Mouse (Mus musculus): ENCODE results near the gene Eif2s2. TPM values are rescaled to one million over a fixed set of nuclear protein-coding genes. Genes with fewer than 3 reads are reported as not detected.

Eif2s2 gene
- polyA plus RNA-seq, 1 experiment from 2014 or later = 183 TPM

DNA sequence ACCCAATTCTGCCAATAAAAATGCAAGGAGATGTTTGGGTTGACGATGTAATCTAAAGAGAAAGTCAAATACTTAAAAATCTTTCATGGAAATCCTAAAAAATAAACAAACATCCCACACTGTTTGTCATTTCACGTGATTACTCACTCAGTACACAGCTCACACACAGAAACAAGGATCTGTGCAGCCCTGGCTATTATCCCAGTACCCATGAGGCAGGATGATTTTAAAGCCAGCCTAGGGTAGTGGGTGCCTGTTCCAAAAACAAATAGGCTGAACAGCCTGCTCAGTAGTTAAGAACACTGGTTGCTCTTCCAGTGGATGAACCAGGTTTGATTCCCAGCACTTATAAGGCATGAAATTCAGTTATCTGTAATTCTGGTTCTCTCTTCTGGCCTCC, 16.1 kb downstream of the Eif2s2 start:
- Histone ChIP-seq H3K36me3 (replicated peaks; ENCODE audit: control insufficient read depth, insufficient read depth, low read depth, low read length) (peaks cover 3% of the 10 kb centered on the region), H3K27me3 (ENCODE audit: control insufficient read depth, insufficient read depth, low read length) (no peaks in the 10 kb centered on the region), H3K27ac (replicated peaks; ENCODE audit: low read depth, low read length) (no peak overlapping the region), H3K4me1 (ENCODE audit: control insufficient read depth, insufficient read depth, low read length) (no peaks in the 10 kb centered on the region), H3K4me3 (ENCODE audit: low read depth, low read length) (no peak overlapping the region), H3K9ac (replicated peaks; ENCODE audit: low read length) (no peak overlapping the region), H3K9me3 (replicated peaks; ENCODE audit: control insufficient read depth, low read length) (no peaks in the 10 kb centered on the region), H3K4me2 (ENCODE audit: low read depth, low read length) (no peak overlapping the region)
- 84% methylated on average over 2 of the region's 2 CpGs for WGBS
- DNase-seq (ENCODE audit: low spot score) (no peak), ATAC-seq (replicated peaks; ENCODE audit: insufficient number of reproducible peaks, low FRiP score, low TSS enrichment, low read depth) (no peak)

DNA sequence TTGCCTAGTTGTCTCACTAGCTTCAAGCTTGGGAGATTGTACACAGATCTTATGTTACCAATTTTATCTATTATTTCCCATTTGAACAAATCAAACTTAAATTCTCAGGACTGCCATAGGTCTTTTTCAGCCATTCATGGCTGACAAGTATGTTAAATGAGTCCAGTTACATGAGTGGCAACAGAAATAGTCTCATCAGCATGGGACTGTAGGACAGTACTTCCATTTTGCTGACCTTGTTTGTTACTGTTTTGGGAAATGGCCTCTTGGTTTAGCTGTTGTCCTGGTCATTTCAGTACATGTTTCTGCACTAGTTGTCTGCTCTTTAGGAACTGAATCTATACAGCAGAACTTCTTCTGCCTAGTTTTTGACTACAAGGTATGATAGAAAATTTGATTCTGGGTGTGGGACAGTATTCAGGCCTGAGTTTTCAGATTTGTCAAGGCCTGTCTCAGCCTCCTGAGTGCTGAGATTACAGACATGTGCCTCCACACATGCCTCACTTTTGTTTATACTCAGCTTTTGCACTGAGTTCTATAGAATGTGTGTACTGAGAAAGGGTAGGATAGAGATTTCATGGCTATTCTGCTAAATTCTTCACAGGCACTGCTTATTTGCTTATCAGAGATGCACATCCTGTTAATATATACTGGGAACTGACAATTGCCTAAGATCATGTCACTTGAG, 22.6 kb downstream of the Eif2s2 start:
- Histone ChIP-seq H3K4me2 (ENCODE audit: low read depth, low read length) (no peak overlapping the region), H3K9ac (replicated peaks; ENCODE audit: low read length) (no peak overlapping the region), H3K27me3 (ENCODE audit: control insufficient read depth, insufficient read depth, low read length) (no peaks in the 10 kb centered on the region), H3K36me3 (replicated peaks; ENCODE audit: control insufficient read depth, insufficient read depth, low read depth, low read length) (peaks cover 14% of the 10 kb centered on the region), H3K4me1 (ENCODE audit: control insufficient read depth, insufficient read depth, low read length) (no peaks in the 10 kb centered on the region), H3K4me3 (ENCODE audit: low read depth, low read length) (no peak overlapping the region), H3K27ac (replicated peaks; ENCODE audit: low read depth, low read length) (no peak overlapping the region), H3K9me3 (replicated peaks; ENCODE audit: control insufficient read depth, low read length) (no peaks in the 10 kb centered on the region)
- ATAC-seq (replicated peaks; ENCODE audit: insufficient number of reproducible peaks, low FRiP score, low TSS enrichment, low read depth) (no peak), DNase-seq (ENCODE audit: low spot score) (no peak)

DNA sequence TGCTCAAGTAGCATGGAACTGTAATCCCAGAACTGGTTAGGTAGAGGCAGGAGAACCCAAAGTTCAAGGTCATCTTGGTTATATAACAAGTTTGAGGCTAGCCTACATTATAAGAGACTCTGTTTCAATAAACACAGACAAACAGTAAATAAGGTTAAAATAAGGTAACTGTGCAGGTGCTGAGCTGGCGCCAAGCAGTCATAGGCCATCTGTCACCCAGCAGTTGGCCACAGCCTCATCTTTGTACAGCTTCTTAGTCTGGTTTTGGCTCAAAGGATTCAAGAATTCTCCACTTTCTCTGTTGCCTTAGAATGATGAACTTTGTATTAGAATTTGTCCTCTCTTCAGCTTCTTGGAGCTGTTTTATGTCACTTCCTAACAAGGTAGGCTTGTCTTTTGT, 24.6 kb downstream of the Eif2s2 start:
- 96% methylated on average over 1 of the region's 1 CpGs for WGBS
- Histone ChIP-seq H3K4me2 (ENCODE audit: low read depth, low read length) (no peak overlapping the region), H3K9me3 (replicated peaks; ENCODE audit: control insufficient read depth, low read length) (no peaks in the 10 kb centered on the region), H3K9ac (replicated peaks; ENCODE audit: low read length) (no peak overlapping the region), H3K27me3 (ENCODE audit: control insufficient read depth, insufficient read depth, low read length) (no peaks in the 10 kb centered on the region), H3K27ac (replicated peaks; ENCODE audit: low read depth, low read length) (no peak overlapping the region), H3K36me3 (replicated peaks; ENCODE audit: control insufficient read depth, insufficient read depth, low read depth, low read length) (peaks cover 20% of the 10 kb centered on the region), H3K4me3 (ENCODE audit: low read depth, low read length) (no peak overlapping the region), H3K4me1 (ENCODE audit: control insufficient read depth, insufficient read depth, low read length) (no peaks in the 10 kb centered on the region)
- no peak for DNase-seq (ENCODE audit: low spot score)
- no peak for ATAC-seq (replicated peaks; ENCODE audit: insufficient number of reproducible peaks, low FRiP score, low TSS enrichment, low read depth)

DNA sequence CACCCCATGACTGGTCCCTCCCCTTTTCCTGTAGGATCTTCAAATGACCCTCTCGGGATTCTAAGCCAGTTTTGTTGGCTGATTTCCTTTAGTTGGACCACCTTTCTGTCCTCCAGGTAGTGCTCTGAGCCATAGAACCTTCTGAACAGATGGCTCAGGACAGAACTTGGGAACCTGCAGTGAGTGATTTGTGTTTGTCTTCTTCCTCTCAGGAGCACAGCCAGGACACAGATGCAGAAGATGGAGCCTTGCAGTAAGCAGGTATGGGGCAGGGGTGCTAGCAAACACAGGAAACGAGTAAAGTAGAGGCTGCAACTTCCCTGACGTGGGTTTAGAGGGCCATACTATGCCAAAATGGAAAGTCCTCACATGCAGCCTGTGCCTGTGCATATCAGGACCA, 27.0 kb downstream of the Eif2s2 start:
- DNase-seq (ENCODE audit: low spot score) = no peak
- Histone ChIP-seq H3K27me3 (ENCODE audit: control insufficient read depth, insufficient read depth, low read length) (no peaks in the 10 kb centered on the region), H3K4me3 (ENCODE audit: low read depth, low read length) (no peak overlapping the region), H3K27ac (replicated peaks; ENCODE audit: low read depth, low read length) (no peak overlapping the region), H3K36me3 (replicated peaks; ENCODE audit: control insufficient read depth, insufficient read depth, low read depth, low read length) (peaks cover 17% of the 10 kb centered on the region), H3K4me1 (ENCODE audit: control insufficient read depth, insufficient read depth, low read length) (no peaks in the 10 kb centered on the region), H3K9me3 (replicated peaks; ENCODE audit: control insufficient read depth, low read length) (no peaks in the 10 kb centered on the region), H3K4me2 (ENCODE audit: low read depth, low read length) (no peak overlapping the region), H3K9ac (replicated peaks; ENCODE audit: low read length) (no peak overlapping the region)
- ATAC-seq (replicated peaks; ENCODE audit: insufficient number of reproducible peaks, low FRiP score, low TSS enrichment, low read depth) = no peak
- WGBS = 78% methylated on average over 3 of the region's 3 CpGs

DNA sequence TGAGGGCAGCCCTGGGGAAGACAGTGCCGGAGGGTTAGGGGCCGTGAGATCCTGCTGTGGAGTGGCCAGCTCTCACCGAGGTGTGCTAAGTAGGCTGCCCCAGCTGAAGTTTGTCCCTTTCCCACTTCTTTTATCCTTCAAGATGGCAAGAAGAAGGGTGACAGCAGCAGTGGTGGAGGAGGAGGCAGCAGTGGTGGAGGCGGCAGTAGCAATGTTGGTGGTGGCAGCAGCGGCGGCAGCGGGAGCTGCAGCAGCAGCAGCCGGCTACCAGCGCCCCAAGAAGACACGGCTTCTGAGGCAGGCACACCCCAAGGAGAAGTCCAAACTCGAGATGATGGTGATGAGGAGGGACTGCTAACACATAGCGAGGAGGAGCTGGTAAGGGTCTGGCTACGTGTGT, 29.1 kb downstream of the Eif2s2 start:
- ATAC-seq (replicated peaks; ENCODE audit: insufficient number of reproducible peaks, low FRiP score, low TSS enrichment, low read depth) (no peak), DNase-seq (ENCODE audit: low spot score) (no peak)
- H3K27ac ChIP-seq (replicated peaks; ENCODE audit: low read depth, low read length) = no peak overlapping the region
- no peaks in the 10 kb centered on the region for H3K9me3 ChIP-seq (replicated peaks; ENCODE audit: control insufficient read depth, low read length)
- no peak overlapping the region for H3K9ac ChIP-seq (replicated peaks; ENCODE audit: low read length)
- 93% methylated on average over 13 of the region's 13 CpGs for WGBS
- no peak overlapping the region for H3K4me3 ChIP-seq (ENCODE audit: low read depth, low read length)
- no peak overlapping the region for H3K4me2 ChIP-seq (ENCODE audit: low read depth, low read length)
- no peaks in the 10 kb centered on the region for H3K4me1 ChIP-seq (ENCODE audit: control insufficient read depth, insufficient read depth, low read length)
- peaks cover 14% of the 10 kb centered on the region for H3K36me3 ChIP-seq (replicated peaks; ENCODE audit: control insufficient read depth, insufficient read depth, low read depth, low read length)
- no peaks in the 10 kb centered on the region for H3K27me3 ChIP-seq (ENCODE audit: control insufficient read depth, insufficient read depth, low read length)

DNA sequence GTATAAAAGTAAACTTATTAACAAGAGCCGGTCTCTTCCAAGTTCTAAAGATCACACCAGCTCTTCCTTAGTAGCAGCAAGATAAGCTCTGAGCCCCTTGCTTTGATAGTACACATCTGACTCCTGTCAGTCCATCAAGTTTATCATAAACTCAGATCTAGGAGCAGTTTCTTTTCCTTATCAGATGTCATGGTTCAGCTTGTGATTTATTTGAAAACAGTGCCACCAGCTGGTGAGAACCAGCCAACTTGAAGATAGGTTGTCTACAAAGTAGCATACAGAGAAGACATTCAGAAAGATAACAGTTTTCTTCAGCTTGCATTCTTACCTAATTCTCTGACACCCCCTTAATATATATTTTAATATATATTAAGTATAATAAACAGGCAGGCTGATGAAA, 37.4 kb downstream of the Eif2s2 start:
- Histone ChIP-seq H3K9ac (replicated peaks; ENCODE audit: low read length) (no peak overlapping the region), H3K36me3 (replicated peaks; ENCODE audit: control insufficient read depth, insufficient read depth, low read depth, low read length) (peaks cover 3% of the 10 kb centered on the region; the same call in 1 of the 2 replicates), H3K4me1 (ENCODE audit: control insufficient read depth, insufficient read depth, low read length) (no peaks in the 10 kb centered on the region), H3K27ac (replicated peaks; ENCODE audit: low read depth, low read length) (no peak overlapping the region), H3K4me2 (ENCODE audit: low read depth, low read length) (no peak overlapping the region), H3K4me3 (ENCODE audit: low read depth, low read length) (no peak overlapping the region), H3K27me3 (ENCODE audit: control insufficient read depth, insufficient read depth, low read length) (no peaks in the 10 kb centered on the region), H3K9me3 (replicated peaks; ENCODE audit: control insufficient read depth, low read length) (no peaks in the 10 kb centered on the region)
- DNase-seq (ENCODE audit: low spot score) (peak; percentile 66), ATAC-seq (replicated peaks; ENCODE audit: insufficient number of reproducible peaks, low FRiP score, low TSS enrichment, low read depth) (no peak)
- WGBS = 85% methylated on average over 1 of the region's 1 CpGs

DNA sequence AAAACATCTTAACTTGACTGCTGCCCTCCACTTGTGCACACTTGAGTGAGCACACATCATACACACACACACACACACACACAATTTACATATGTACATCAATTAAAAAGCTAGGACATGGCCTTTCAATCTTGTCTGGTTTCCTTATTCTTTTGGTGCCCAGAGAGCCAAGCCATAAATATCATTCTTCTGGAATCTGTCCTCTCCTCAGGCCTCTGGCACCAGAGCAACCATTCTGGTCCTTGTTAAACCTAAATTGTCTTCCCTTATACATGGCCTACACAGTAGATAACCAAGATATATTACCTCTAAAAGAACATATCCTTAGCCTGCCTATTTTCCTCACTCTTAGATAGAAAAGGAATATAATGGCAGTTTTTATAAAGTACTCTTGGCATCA, 44.6 kb downstream of the Eif2s2 start:
- H3K27ac ChIP-seq (replicated peaks; ENCODE audit: low read depth, low read length) = no peak overlapping the region
- H3K9ac ChIP-seq (replicated peaks; ENCODE audit: low read length) = no peak overlapping the region
- DNase-seq (ENCODE audit: low spot score) (no peak), ATAC-seq (replicated peaks; ENCODE audit: insufficient number of reproducible peaks, low FRiP score, low TSS enrichment, low read depth) (no peak)
- no peaks in the 10 kb centered on the region for H3K9me3 ChIP-seq (replicated peaks; ENCODE audit: control insufficient read depth, low read length)
- H3K27me3 ChIP-seq (ENCODE audit: control insufficient read depth, insufficient read depth, low read length) = no peaks in the 10 kb centered on the region
- no peak overlapping the region for H3K4me3 ChIP-seq (ENCODE audit: low read depth, low read length)
- H3K4me2 ChIP-seq (ENCODE audit: low read depth, low read length) = no peak overlapping the region
- no peaks in the 10 kb centered on the region for H3K4me1 ChIP-seq (ENCODE audit: control insufficient read depth, insufficient read depth, low read length)
- no peaks in the 10 kb centered on the region; the same call in 1 of the 2 replicates for H3K36me3 ChIP-seq (replicated peaks; ENCODE audit: control insufficient read depth, insufficient read depth, low read depth, low read length)

DNA sequence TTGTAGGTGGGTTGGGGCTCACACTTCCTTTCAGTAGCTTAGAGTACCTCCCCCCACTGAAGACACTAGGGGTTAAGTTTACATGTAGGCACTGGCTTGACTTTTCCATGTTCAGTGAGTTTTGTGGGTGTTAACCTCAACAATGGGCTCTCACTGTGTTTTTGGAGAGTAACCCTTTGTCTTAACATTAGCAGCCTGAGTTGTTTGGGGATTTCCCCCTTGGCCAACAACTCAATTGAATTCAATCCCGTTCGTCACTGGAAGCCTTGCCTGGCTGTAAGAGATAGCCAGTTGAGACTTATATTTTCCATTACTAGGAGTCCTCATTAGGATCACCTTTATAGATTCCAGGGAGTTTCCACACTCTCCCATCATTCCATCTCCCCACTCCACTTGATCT, 56.2 kb downstream of the Eif2s2 start:
- Histone ChIP-seq H3K9ac (replicated peaks; ENCODE audit: low read length) (no peak overlapping the region), H3K4me3 (ENCODE audit: low read depth, low read length) (no peak overlapping the region), H3K4me1 (ENCODE audit: control insufficient read depth, insufficient read depth, low read length) (no peaks in the 10 kb centered on the region), H3K36me3 (replicated peaks; ENCODE audit: control insufficient read depth, insufficient read depth, low read depth, low read length) (no peaks in the 10 kb centered on the region), H3K9me3 (replicated peaks; ENCODE audit: control insufficient read depth, low read length) (no peaks in the 10 kb centered on the region), H3K27me3 (ENCODE audit: control insufficient read depth, insufficient read depth, low read length) (no peaks in the 10 kb centered on the region), H3K27ac (replicated peaks; ENCODE audit: low read depth, low read length) (no peak overlapping the region), H3K4me2 (ENCODE audit: low read depth, low read length) (no peak overlapping the region)
- 92% methylated on average over 2 of the region's 2 CpGs for WGBS
- no peak for ATAC-seq (replicated peaks; ENCODE audit: insufficient number of reproducible peaks, low FRiP score, low TSS enrichment, low read depth)
- no peak for DNase-seq (ENCODE audit: low spot score)
